8 mouse cellular contexts compared by ENCODE assay signal in the genomic region with DNA sequence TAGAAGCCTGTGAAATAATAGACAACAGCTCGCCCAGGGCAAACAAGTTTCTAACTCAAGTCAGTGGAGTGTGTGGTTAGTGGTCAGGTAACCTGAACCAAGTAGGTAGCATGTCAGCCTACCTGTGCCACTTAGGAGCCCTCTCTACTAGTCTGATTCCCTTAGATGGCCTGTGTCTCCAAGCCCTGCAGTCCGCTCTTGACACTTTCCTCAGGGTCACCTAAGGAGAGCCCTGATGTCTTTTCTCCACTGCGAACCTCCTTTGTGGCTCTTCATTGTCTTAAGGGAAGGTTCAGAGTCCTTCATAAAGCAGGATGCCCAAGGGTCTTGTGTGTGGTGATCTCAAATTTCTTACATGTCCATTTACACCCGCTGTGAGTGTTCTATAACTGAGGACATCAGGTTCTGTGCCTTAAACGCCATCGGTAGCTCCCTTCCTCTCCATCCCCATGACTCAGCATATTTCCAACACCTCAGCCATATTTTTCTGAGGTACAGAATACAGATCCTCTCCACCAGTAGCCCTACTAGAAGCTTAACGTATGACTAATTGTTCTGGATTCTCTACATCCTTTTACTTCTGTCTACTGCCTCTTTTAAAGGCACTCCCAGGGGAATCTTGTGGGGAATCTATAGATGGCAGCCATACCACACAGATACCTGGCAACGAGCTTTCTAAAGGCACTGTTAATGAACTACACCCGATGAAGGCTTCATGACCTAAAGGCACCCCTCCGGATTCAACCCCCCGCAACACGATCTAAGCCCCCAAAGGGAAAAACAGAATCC. TPM values are rescaled to one million over a fixed set of nuclear protein-coding genes. Genes with fewer than 3 reads are reported as not detected.
DNase-seq lines count a peak whose midpoint lies in the region; ATAC-seq and TF ChIP-seq lines count a peak whose summit lies in the region.

No protein-coding gene starts in this region.

- peak overlapping the region; percentile 77 for H3K4me3 ChIP-seq in kidney, postnatal 0 days (replicated peaks; ENCODE audit: low read depth, low read length)
- peak overlapping the region; percentile 72 for H3K4me3 ChIP-seq in brown adipose tissue, adult 24 weeks (ENCODE audit: insufficient read depth, low read depth, low read length)
- peak overlapping the region; percentile 56 for H3K4me3 ChIP-seq in hindbrain, embryonic 13.5 days
- H3K4me3 ChIP-seq in midbrain, embryonic 15.5 days = peak overlapping the region; percentile 63

- DNase-seq in kidney, postnatal 0 days (ENCODE audit: low spot score) = peak; percentile 32
- no peak for DNase-seq in kidney, postnatal 25 days
- no peak for DNase-seq in thymus, postnatal 36 days
- DNase-seq in cerebellum, adult 9-11 months = no peak
- DNase-seq in gastrocnemius, adult 8-10 months (ENCODE audit: low spot score in 2 of 2) = no peak

- peak overlapping the region; percentile 97 for H3K27ac ChIP-seq in kidney, postnatal 0 days
- no peak overlapping the region for H3K27ac ChIP-seq in brown adipose tissue, adult 24 weeks (replicated peaks; ENCODE audit: low read depth, low read length)
- 0 out of 2 replicates have a peak overlapping the region, but pooled peaks have one; percentile 90 for H3K27ac ChIP-seq in hindbrain, embryonic 13.5 days
- no peak overlapping the region for H3K27ac ChIP-seq in midbrain, embryonic 15.5 days

- no peaks in the 10 kb centered on the region for H3K27me3 ChIP-seq in kidney, postnatal 0 days (ENCODE audit: insufficient read depth, low read length)
- H3K27me3 ChIP-seq in hindbrain, embryonic 13.5 days = peaks cover 83% of the 10 kb centered on the region
- peaks cover 47% of the 10 kb centered on the region for H3K27me3 ChIP-seq in midbrain, embryonic 15.5 days (replicated peaks)

- 29% methylated on average over 12 of the region's 12 CpGs for WGBS in kidney, postnatal 0 days
- 18% methylated on average over 12 of the region's 12 CpGs for WGBS in hindbrain, embryonic 13.5 days
- 17% methylated on average over 12 of the region's 12 CpGs for WGBS in midbrain, embryonic 15.5 days

- no peak for TF ChIP-seq CTCF in kidney, postnatal 0 days (IDR thresholded peaks at IDR 0.05; ENCODE audit: low read depth)

- peak overlapping the region; percentile 90 for H3K4me2 ChIP-seq in kidney, postnatal 0 days (ENCODE audit: low read length)
- peak overlapping the region; percentile 98 for H3K4me2 ChIP-seq in hindbrain, embryonic 13.5 days
- peak overlapping the region; percentile 99 for H3K4me2 ChIP-seq in midbrain, embryonic 15.5 days

- H3K4me1 ChIP-seq in kidney, postnatal 0 days (replicated peaks; ENCODE audit: insufficient read depth, low read length) = peaks cover 31% of the 10 kb centered on the region
- H3K4me1 ChIP-seq in brown adipose tissue, adult 24 weeks (ENCODE audit: control insufficient read depth, insufficient read depth, insufficient read length, low read length) = peaks cover 17% of the 10 kb centered on the region; the same call in 1 of the 2 replicates
- H3K4me1 ChIP-seq in hindbrain, embryonic 13.5 days (replicated peaks) = peaks cover 61% of the 10 kb centered on the region
- H3K4me1 ChIP-seq in midbrain, embryonic 15.5 days = peaks cover 43% of the 10 kb centered on the region

- H3K9ac ChIP-seq in kidney, postnatal 0 days (ENCODE audit: low read depth, low read length) = peak overlapping the region; percentile 72; the same call in 1 of the 2 replicates
- H3K9ac ChIP-seq in hindbrain, embryonic 13.5 days = peak overlapping the region; percentile 82; the same call in 1 of the 2 replicates
- H3K9ac ChIP-seq in midbrain, embryonic 15.5 days = peak overlapping the region; percentile 49; the same call in 1 of the 2 replicates

- H3K36me3 ChIP-seq in kidney, postnatal 0 days (ENCODE audit: insufficient read depth, low read length) = no peaks in the 10 kb centered on the region
- no peaks in the 10 kb centered on the region for H3K36me3 ChIP-seq in hindbrain, embryonic 13.5 days
- H3K36me3 ChIP-seq in midbrain, embryonic 15.5 days (replicated peaks) = no peaks in the 10 kb centered on the region

- ATAC-seq in kidney, postnatal 0 days (replicated peaks; ENCODE audit: low FRiP score, low read depth) = no peak
- ATAC-seq in hindbrain, embryonic 13.5 days (ENCODE audit: low FRiP score) = no peak
- ATAC-seq in midbrain, embryonic 15.5 days (replicated peaks) = no peak

- H3K9me3 ChIP-seq in kidney, postnatal 0 days (replicated peaks; ENCODE audit: low read length) = no peaks in the 10 kb centered on the region
- no peaks in the 10 kb centered on the region for H3K9me3 ChIP-seq in hindbrain, embryonic 13.5 days
- H3K9me3 ChIP-seq in midbrain, embryonic 15.5 days = no peaks in the 10 kb centered on the region

RNA-seq across cellular contexts. Expression of gene Hes1, which starts 1.7 kb away (rescaled TPM):
- polyA plus RNA-seq in kidney, postnatal 0 days (2015; fragmentation: Nextera tagmentation; extraction: Ambion mirVana) = 87.1 and 102 TPM in 2 replicates
- 14.0 and 14.4 TPM in 2 replicates for polyA plus RNA-seq in brown adipose tissue, adult 24 weeks (2012; ENCODE audit: insufficient read depth, insufficient read length, missing spikeins)
- 14.6 and 19.1 TPM in 2 replicates for polyA plus RNA-seq in hindbrain, embryonic 13.5 days (2015; fragmentation: Nextera tagmentation; extraction: Ambion mirVana)
- 11.1 and 12.4 TPM in 2 replicates for polyA plus RNA-seq in midbrain, embryonic 15.5 days (2015; fragmentation: Nextera tagmentation; extraction: Ambion mirVana)
- 10 to 100 TPM in 2 of 4 experiments, 1 to 10 TPM in 2; 8.9 to 13.4 (median 9.9) TPM for total RNA-seq in gastrocnemius, adult 8-10 months (2022)

Comparison
In these comparisons a context has a peak if more than half of its experiments do, and no peak if none do; other contexts are left out.
1. H3K27ac ChIP-seq: peak in kidney, postnatal 0 days (single experiment) and hindbrain, embryonic 13.5 days (single experiment); none in brown adipose tissue, adult 24 weeks (single experiment) and midbrain, embryonic 15.5 days (single experiment).
2. Peak in every context shown above with its lines, with median percentiles within 50 percentile points of each other: H3K4me2 ChIP-seq, H3K4me3 ChIP-seq and H3K9ac ChIP-seq.